Mouse (Mus musculus) heart, embryonic 15.5 days (tissue): ENCODE results near the gene Uqcr10. TPM values are rescaled to one million over a fixed set of nuclear protein-coding genes. Genes with fewer than 3 reads are reported as not detected.
A peak's percentile ranks its signal among the peaks of the same experiment; 100 is the strongest.

Experiments used
- ATAC-seq: fragments of 200-750 bp; cut with Nextera tagmentation; replicated peaks from 2 replicates; pipeline ENCODE4 v1.8.0; 2017; ENCODE audit warnings: low read depth, moderate TSS enrichment; ENCODE audit not compliant: insufficient number of reproducible peaks, insufficient read depth, low FRiP score
- H3K27ac ChIP-seq: fragments of 300-500 bp; sonication (generic); 2 replicates; pipeline ENCODE4 v1.5.1; 2015; ENCODE audit warnings: mild to moderate bottlenecking, inconsistent platforms
- H3K27me3 ChIP-seq: fragments of 300-500 bp; sonication (generic); 2 replicates; pipeline ENCODE4 v1.6.1; 2015; ENCODE audit warnings: inconsistent platforms
- H3K36me3 ChIP-seq: fragments of 300-500 bp; sonication (generic); 2 replicates; pipeline ENCODE4 v1.6.1; 2015; ENCODE audit warnings: mild to moderate bottlenecking, inconsistent platforms
- H3K4me1 ChIP-seq: fragments of 300-500 bp; sonication (generic); replicated peaks from 2 replicates; pipeline ENCODE4 v1.6.1; 2015; ENCODE audit warnings: inconsistent platforms
- H3K4me2 ChIP-seq: fragments of 300-500 bp; sonication (generic); 2 replicates; pipeline ENCODE4 v1.6.1; 2015; ENCODE audit warnings: inconsistent platforms, mild to moderate bottlenecking, moderate library complexity
- H3K4me3 ChIP-seq: fragments of 300-500 bp; sonication (generic); 2 replicates; pipeline ENCODE4 v1.5.1; 2015; ENCODE audit warnings: mild to moderate bottlenecking, inconsistent platforms
- H3K9ac ChIP-seq: fragments of 300-500 bp; sonication (generic); 2 replicates; pipeline ENCODE4 v1.6.1; 2015; ENCODE audit warnings: mild to moderate bottlenecking, inconsistent platforms
- H3K9me3 ChIP-seq: fragments of 300-500 bp; sonication (generic); replicated peaks from 2 replicates; pipeline ENCODE4 v1.6.1; 2016; ENCODE audit warnings: inconsistent platforms
- WGBS: fragments of 180-500 bp; shearing (Covaris S2); methylation state at CpG from one replicate; pipeline ENCODE4 v1.1.7; 2015; ENCODE audit warnings: mixed read lengths; 5-methylcytosine and 5-hydroxymethylcytosine counted together
- polyA plus RNA-seq: library from polyadenylated mRNA; unstranded; fragments of >200 nt; fragmentation: Nextera tagmentation; extraction: Ambion mirVana; gene quantifications from 2 replicates; pipeline ENCODE4 v1.2.1, GENCODE M21; 2015

The Uqcr10 gene
- polyA plus RNA-seq, result 1,608 and 2,078 TPM in 2 replicates

GRCm38 (mm10) chr11:4704072-4704964 is at the start of gene Uqcr10, which contains the start of gene Zmat5:
Gene Uqcr10 (minus strand): TSS chr11:4704342.
Gene Zmat5 (plus strand): TSS chr11:4704678.
- under 1% methylated on average over 47 of the region's 47 CpGs for WGBS
- Histone ChIP-seq H3K4me3 (peak within 1 kb of the TSS; percentile 79), H3K27me3 (no peaks in the 10 kb centered on the region), H3K9me3 (no peaks in the 10 kb centered on the region), H3K27ac (peak within 1 kb of the TSS; percentile 91), H3K9ac (peak within 1 kb of the TSS; percentile 91), H3K4me2 (peak within 1 kb of the TSS; percentile 81), H3K36me3 (peaks cover 24% of the 10 kb centered on the region), H3K4me1 (peaks cover 19% of the 10 kb centered on the region)
- peak; percentile 96 for ATAC-seq

- 44% methylated on average over 10 of the region's 10 CpGs for WGBS
- Histone ChIP-seq H3K4me1 (no peaks in the 10 kb centered on the region), H3K27me3 (peaks cover 56% of the 10 kb centered on the region), H3K36me3 (no peaks in the 10 kb centered on the region), H3K9ac (no peak overlapping the region), H3K4me3 (no peak overlapping the region), H3K9me3 (no peaks in the 10 kb centered on the region), H3K27ac (no peak overlapping the region), H3K4me2 (no peak overlapping the region)
- no peak for ATAC-seq
Measured at GRCm38 (mm10) chr11:4752836-4753235, 48.7 kb upstream of the Uqcr10 start.

- no peak for ATAC-seq
- WGBS, result 1% methylated on average over 9 of the region's 9 CpGs
Measured at GRCm38 (mm10) chr11:4750263-4750662, 46.1 kb upstream of the Uqcr10 start.

GRCm38 (mm10) chr11:4747285-4747684 is 43.1 kb upstream of the Uqcr10 start:
- no peaks in the 10 kb centered on the region for H3K9me3 ChIP-seq
- H3K4me1 ChIP-seq, result peaks cover 20% of the 10 kb centered on the region
- 4% methylated on average over 12 of the region's 12 CpGs for WGBS
- no peak overlapping the region for H3K9ac ChIP-seq
- peak overlapping the region; percentile 92 for H3K4me2 ChIP-seq
- H3K4me3 ChIP-seq, result peak overlapping the region; percentile 52
- H3K27me3 ChIP-seq, result peaks cover 95% of the 10 kb centered on the region
- H3K36me3 ChIP-seq, result no peaks in the 10 kb centered on the region
- ATAC-seq, result no peak
- H3K27ac ChIP-seq, result no peak overlapping the region

More at GRCm38 (mm10) chr11:4750263-4750662, 46.1 kb upstream of the Uqcr10 start:
- Histone ChIP-seq H3K9me3 (no peaks in the 10 kb centered on the region), H3K4me1 (peaks cover 20% of the 10 kb centered on the region), H3K4me3 (no peak overlapping the region), H3K4me2 (no peak overlapping the region), H3K27ac (no peak overlapping the region), H3K27me3 (peaks cover 82% of the 10 kb centered on the region), H3K36me3 (no peaks in the 10 kb centered on the region), H3K9ac (no peak overlapping the region)

- under 1% methylated on average over 41 of the region's 73 CpGs for WGBS
- H3K9ac ChIP-seq, result no peak within 1 kb of the TSS
- no peak for ATAC-seq
Measured at GRCm38 (mm10) chr11:4746733-4747132, 42.6 kb upstream of the Uqcr10 start, which contains the start of gene Cabp7. Gene Cabp7 (minus strand): TSS chr11:4746778.

GRCm38 (mm10) chr11:4745969-4746368 is 41.8 kb upstream of the Uqcr10 start:
- no peak for ATAC-seq
- H3K27ac ChIP-seq, result no peak overlapping the region
- peak overlapping the region; percentile 92 for H3K4me2 ChIP-seq
- WGBS, result under 1% methylated on average over 39 of the region's 39 CpGs
- no peaks in the 10 kb centered on the region for H3K9me3 ChIP-seq
- peaks cover 99% of the 10 kb centered on the region for H3K27me3 ChIP-seq
- no peaks in the 10 kb centered on the region for H3K36me3 ChIP-seq
- H3K9ac ChIP-seq, result no peak overlapping the region
- H3K4me1 ChIP-seq, result peaks cover 20% of the 10 kb centered on the region
- H3K4me3 ChIP-seq, result peak overlapping the region; percentile 52

More at GRCm38 (mm10) chr11:4746733-4747132, 42.6 kb upstream of the Uqcr10 start, which contains the start of gene Cabp7:
- Histone ChIP-seq H3K36me3 (no peaks in the 10 kb centered on the region), H3K4me1 (peaks cover 20% of the 10 kb centered on the region), H3K4me3 (peak within 1 kb of the TSS; percentile 52), H3K9me3 (no peaks in the 10 kb centered on the region), H3K27ac (no peak within 1 kb of the TSS), H3K27me3 (peaks cover 96% of the 10 kb centered on the region), H3K4me2 (peak within 1 kb of the TSS; percentile 92)

- no peak overlapping the region for H3K9ac ChIP-seq
- no peak overlapping the region for H3K27ac ChIP-seq
- peaks cover 95% of the 10 kb centered on the region for H3K27me3 ChIP-seq
- H3K36me3 ChIP-seq, result no peaks in the 10 kb centered on the region
- no peaks in the 10 kb centered on the region for H3K9me3 ChIP-seq
- ATAC-seq, result no peak
- H3K4me3 ChIP-seq, result no peak overlapping the region
- H3K4me1 ChIP-seq, result peaks cover 20% of the 10 kb centered on the region
- H3K4me2 ChIP-seq, result no peak overlapping the region
- 55% methylated on average over 6 of the region's 6 CpGs for WGBS
Measured at GRCm38 (mm10) chr11:4744691-4745090, 40.5 kb upstream of the Uqcr10 start.

- Histone ChIP-seq H3K9ac (no peak overlapping the region), H3K27me3 (peaks cover 56% of the 10 kb centered on the region)
Measured at GRCm38 (mm10) chr11:4740785-4741184, 36.6 kb upstream of the Uqcr10 start.

GRCm38 (mm10) chr11:4738719-4739118 is 34.6 kb upstream of the Uqcr10 start:
- no peak for ATAC-seq

More at GRCm38 (mm10) chr11:4740785-4741184, 36.6 kb upstream of the Uqcr10 start:
- 55% methylated on average over 5 of the region's 5 CpGs for WGBS
- no peak for ATAC-seq
- Histone ChIP-seq H3K9me3 (no peaks in the 10 kb centered on the region), H3K36me3 (no peaks in the 10 kb centered on the region), H3K4me3 (no peak overlapping the region), H3K4me1 (peaks cover 3% of the 10 kb centered on the region), H3K27ac (no peak overlapping the region), H3K4me2 (no peak overlapping the region)

GRCm38 (mm10) chr11:4737682-4738081 is 33.5 kb upstream of the Uqcr10 start:
- no peak for ATAC-seq
- Histone ChIP-seq H3K27ac (no peak overlapping the region), H3K4me3 (no peak overlapping the region), H3K4me2 (no peak overlapping the region), H3K4me1 (no peaks in the 10 kb centered on the region), H3K9me3 (no peaks in the 10 kb centered on the region), H3K9ac (no peak overlapping the region), H3K36me3 (no peaks in the 10 kb centered on the region), H3K27me3 (peaks cover 24% of the 10 kb centered on the region)
- WGBS, result 78% methylated on average over 10 of the region's 10 CpGs

More at GRCm38 (mm10) chr11:4738719-4739118, 34.6 kb upstream of the Uqcr10 start:
- Histone ChIP-seq H3K27ac (no peak overlapping the region), H3K9me3 (no peaks in the 10 kb centered on the region), H3K27me3 (peaks cover 35% of the 10 kb centered on the region), H3K4me2 (no peak overlapping the region), H3K9ac (no peak overlapping the region), H3K4me3 (no peak overlapping the region), H3K4me1 (no peaks in the 10 kb centered on the region), H3K36me3 (no peaks in the 10 kb centered on the region)
- WGBS, result 90% methylated on average over 16 of the region's 16 CpGs

- H3K9ac ChIP-seq, result no peak overlapping the region
- no peaks in the 10 kb centered on the region for H3K4me1 ChIP-seq
- H3K4me2 ChIP-seq, result no peak overlapping the region
- no peak overlapping the region for H3K4me3 ChIP-seq
- ATAC-seq, result no peak
- H3K27ac ChIP-seq, result no peak overlapping the region
- no peaks in the 10 kb centered on the region for H3K36me3 ChIP-seq
- H3K9me3 ChIP-seq, result no peaks in the 10 kb centered on the region
- 67% methylated on average over 6 of the region's 6 CpGs for WGBS
- H3K27me3 ChIP-seq, result peaks cover 11% of the 10 kb centered on the region; the same call in 1 of the 2 replicates
Measured at GRCm38 (mm10) chr11:4736355-4736754, 32.2 kb upstream of the Uqcr10 start.
